Mouse (Mus musculus): Measurements from ENCODE around the gene Fut2.

Fut2 gene

GRCm38 (mm10) chr7:45641391-45642040, 24.7 kb downstream of the Fut2 start:
- Histone ChIP-seq H3K36me3 (ENCODE audit: control insufficient read depth, insufficient read depth, low read length, poor library complexity, severe bottlenecking) (no peaks in the 10 kb centered on the region), H3K27me3 (ENCODE audit: control insufficient read depth, insufficient read depth, low read length, poor library complexity, severe bottlenecking) (no peaks in the 10 kb centered on the region)
- DNase-seq (ENCODE audit: low read depth, low spot score): no peak

DNA sequence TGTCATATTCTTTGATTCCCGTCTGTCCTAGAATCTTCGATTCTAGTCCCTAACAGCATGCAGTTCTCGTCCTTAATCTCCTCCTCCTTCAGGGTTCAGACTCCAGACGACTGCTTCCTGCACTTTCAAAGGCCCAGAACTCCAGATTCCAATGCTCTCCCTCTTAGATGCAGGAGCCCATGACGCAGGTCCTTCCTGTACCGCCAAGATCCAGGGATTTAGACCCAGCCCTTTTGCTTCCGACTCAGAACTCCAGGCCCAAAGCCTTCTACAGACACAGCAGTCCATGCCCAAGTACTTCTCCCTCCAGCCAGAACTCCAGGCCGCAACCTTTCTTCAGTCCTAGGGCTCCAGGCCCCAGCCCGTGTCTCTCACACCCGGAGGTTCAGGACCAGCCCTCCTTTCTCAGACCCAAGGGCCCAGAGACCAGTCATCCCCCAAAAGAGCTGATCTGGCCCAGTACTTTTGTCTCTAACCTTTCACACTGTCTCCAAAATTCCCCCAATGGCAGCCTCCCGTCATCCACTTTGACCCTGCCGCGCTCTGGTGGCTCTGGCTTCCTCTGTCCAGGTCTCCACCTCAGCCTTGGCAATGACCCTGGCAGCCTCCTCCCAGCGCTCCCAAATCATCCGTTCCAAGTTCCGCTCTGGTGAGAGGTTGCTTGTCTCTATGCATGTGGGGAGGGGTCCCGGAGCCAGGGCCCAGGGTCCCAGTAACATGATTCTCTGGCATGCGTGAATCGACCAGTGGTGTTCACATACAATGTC, 25.8 kb downstream of the Fut2 start:
- H3K36me3 ChIP-seq (ENCODE audit: control insufficient read depth, insufficient read depth, low read length, poor library complexity, severe bottlenecking): no peaks in the 10 kb centered on the region
- no peak for DNase-seq (ENCODE audit: low read depth, low spot score)

DNA sequence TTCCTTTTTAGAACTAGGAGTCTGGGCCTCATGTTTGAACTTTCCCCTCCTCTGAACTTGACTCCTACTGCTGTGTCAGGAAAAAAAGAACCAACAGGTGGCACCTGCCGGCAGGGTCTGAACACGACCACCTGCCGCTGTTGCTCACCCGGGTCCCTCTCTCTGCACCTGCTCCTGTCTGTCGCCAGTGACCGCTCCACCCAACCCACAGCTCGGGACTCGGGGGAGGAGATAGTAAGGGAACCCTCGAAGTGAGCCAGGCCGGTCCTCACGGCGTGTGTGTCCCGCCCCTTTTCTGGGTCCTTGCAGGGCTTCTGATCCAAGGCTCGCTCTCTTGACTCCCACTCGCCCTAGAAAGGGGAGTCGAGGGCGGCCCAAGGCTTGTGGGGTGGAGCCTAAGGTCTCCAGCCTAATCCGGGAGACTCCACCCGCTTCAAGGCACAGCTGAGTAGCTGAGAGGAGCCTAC, 26.6 kb downstream of the Fut2 start, which contains the start of gene Mamstr:
Mamstr (plus strand) TSS at position 417 of the 467 bp plus-strand sequence.
- Histone ChIP-seq H3K27me3 (ENCODE audit: control insufficient read depth, insufficient read depth, low read length, poor library complexity, severe bottlenecking) (no peaks in the 10 kb centered on the region), H3K36me3 (ENCODE audit: control insufficient read depth, insufficient read depth, low read length, poor library complexity, severe bottlenecking) (no peaks in the 10 kb centered on the region)
- no peak for DNase-seq (ENCODE audit: low read depth, low spot score)

More for the DNA sequence above, 25.8 kb downstream of the Fut2 start:
- no peaks in the 10 kb centered on the region for H3K27me3 ChIP-seq (ENCODE audit: control insufficient read depth, insufficient read depth, low read length, poor library complexity, severe bottlenecking)

GRCm38 (mm10) chr7:45638623-45639401, 27.4 kb downstream of the Fut2 start:
- Histone ChIP-seq H3K27me3 (ENCODE audit: control insufficient read depth, insufficient read depth, low read length, poor library complexity, severe bottlenecking) (no peaks in the 10 kb centered on the region), H3K36me3 (ENCODE audit: control insufficient read depth, insufficient read depth, low read length, poor library complexity, severe bottlenecking) (no peaks in the 10 kb centered on the region)
- no peak for DNase-seq (ENCODE audit: low read depth, low spot score)

GRCm38 (mm10) chr7:45637710-45638109, 28.5 kb downstream of the Fut2 start:
- Histone ChIP-seq H3K27me3 (ENCODE audit: control insufficient read depth, insufficient read depth, low read length, poor library complexity, severe bottlenecking) (no peaks in the 10 kb centered on the region), H3K36me3 (ENCODE audit: control insufficient read depth, insufficient read depth, low read length, poor library complexity, severe bottlenecking) (no peaks in the 10 kb centered on the region)
- no peak for DNase-seq (ENCODE audit: low read depth, low spot score)

DNA sequence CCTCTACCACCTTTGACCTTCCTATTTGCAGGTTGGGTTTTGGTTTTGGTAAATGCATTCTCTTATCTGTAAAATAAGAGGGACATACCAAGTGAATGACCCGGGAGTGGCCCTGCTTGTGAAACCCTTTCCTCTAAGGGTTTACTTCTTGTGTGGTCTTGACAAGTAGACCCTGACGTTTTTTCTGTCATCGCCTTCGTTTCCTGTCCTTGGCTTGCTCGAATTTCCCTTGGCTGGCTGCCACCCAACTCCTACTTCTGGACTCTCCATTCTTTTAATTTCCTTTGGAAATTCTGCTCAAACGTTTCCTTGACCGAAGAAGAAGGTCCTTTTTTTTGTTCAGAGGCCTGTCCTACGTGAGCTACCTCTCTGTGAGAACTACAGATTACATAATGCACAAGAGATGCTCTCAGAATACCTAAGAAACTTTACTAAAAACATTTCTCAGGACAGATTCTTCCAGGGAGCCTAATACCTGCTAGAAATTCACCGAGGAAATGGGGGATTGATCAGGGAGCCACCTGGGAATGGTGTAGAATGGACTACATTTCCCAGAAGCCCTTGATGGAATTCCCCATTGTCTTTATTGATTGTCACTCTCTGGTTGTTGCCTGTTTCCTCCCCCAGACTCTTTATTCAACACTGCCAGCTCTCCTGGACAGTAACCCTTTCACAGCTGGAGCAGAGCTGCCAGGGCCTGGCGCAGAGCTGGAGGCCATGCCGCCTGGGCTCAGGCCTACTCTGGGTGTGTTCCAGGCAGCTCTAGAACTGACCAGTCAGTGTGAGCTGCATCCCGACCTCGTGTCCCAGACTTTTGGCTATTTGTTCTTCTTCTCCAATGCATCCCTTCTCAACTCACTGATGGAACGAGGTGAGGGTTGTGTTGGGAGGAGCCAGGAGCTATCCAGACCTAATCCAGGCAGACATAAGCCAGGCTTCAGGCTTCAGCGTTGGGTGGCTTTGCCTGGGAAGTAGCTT, 30.2 kb downstream of the Fut2 start:
- Histone ChIP-seq H3K27me3 (ENCODE audit: control insufficient read depth, insufficient read depth, low read length, poor library complexity, severe bottlenecking) (no peaks in the 10 kb centered on the region), H3K36me3 (ENCODE audit: control insufficient read depth, insufficient read depth, low read length, poor library complexity, severe bottlenecking) (no peaks in the 10 kb centered on the region)
- no peak for DNase-seq (ENCODE audit: low read depth, low spot score)

DNA sequence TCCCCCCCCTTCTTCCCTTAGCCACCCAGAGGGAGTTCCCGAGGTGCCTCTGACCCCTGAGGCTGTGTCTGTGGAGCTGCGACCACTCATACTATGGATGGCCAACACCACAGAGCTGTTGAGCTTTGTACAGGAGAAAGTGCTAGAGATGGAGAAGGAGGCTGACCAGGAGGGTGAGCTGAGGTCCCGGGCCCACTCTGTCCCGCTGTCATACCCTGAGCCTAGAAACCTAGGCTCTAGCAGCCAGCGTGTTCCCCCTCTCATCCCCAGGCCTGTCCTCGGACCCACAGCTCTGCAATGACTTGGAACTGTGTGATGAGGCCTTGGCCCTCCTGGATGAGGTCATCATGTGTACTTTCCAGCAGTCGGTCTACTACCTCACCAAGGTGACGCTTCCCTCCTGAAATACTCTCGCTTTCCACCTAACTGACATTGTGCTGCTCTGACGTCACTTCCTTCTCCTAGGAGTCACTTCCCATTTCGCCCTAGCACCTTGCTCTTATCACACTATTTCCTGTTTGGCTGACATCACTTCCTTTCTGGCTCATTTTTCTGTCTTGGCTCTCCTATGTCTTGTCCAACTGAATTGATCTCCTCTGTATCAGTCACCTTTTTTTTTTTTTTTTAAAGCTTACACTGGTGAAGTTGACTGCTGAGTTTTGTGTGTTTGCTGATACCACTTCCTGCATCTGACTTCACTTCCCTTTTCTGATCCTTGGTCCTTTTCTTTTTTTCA, 31.1 kb downstream of the Fut2 start:
- Histone ChIP-seq H3K36me3 (ENCODE audit: control insufficient read depth, insufficient read depth, low read length, poor library complexity, severe bottlenecking) (no peaks in the 10 kb centered on the region), H3K27me3 (ENCODE audit: control insufficient read depth, insufficient read depth, low read length, poor library complexity, severe bottlenecking) (no peaks in the 10 kb centered on the region)
- peak; percentile 87 for DNase-seq (ENCODE audit: low read depth, low spot score)

DNA sequence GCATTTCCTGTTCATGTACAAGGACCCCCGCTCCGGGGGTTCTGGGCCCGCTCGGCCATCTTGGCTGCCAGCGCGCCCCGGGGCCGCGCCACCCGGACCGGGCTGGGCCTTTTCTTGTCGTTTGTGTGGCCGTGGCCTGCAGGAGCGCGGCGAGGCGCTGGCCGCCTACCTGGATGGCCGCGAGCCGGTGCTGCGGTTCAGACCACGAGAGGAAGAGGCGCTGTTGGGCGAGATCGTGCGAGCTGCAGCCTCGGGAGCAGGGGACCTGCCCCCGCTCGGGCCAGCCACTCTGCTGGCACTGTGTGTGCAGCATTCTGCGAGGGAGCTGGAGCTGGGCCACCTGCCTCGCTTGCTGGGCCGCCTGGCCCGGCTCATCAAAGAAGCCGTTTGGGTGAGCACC, 33.7 kb downstream of the Fut2 start:
- DNase-seq (ENCODE audit: low read depth, low spot score): no peak
- Histone ChIP-seq H3K36me3 (ENCODE audit: control insufficient read depth, insufficient read depth, low read length, poor library complexity, severe bottlenecking) (no peaks in the 10 kb centered on the region), H3K27me3 (ENCODE audit: control insufficient read depth, insufficient read depth, low read length, poor library complexity, severe bottlenecking) (no peaks in the 10 kb centered on the region)

DNA sequence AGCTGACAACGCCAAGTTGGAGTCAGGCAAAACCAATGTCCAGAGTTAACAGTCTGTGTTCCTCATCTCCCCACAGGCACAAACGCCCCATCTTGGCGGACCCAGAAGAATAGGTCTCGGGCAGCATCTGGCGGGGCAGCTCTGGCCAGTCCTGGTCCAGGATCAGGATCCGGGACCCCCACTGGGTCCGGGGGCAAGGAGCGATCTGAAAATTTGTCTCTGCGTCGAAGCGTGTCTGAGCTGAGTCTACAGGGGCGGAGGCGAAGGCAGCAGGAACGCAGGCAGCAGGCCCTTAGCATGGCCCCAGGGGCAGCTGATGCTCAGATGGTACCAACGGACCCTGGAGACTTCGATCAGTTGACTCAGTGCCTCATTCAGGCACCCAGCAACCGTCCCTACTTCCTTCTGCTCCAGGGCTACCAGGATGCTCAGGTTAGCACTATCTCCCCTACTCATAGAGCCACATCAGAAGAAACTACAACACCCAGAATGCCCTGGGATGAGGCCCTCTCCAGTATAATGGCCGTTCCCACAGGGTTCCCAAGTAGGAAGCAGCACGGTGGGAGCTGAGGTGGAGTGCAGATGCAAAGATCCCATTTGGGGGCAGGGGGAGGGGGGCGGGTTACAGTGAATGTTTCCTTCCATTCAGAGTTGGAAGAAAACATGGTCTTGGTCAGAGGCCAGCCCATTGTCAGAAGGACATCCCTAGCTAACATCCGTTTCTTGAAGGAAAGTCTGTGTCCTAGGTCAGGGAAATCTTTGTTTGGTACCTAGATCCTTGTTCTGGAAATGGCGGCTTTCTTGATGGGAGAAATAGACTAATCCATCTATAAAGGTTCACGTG, 35.9 kb downstream of the Fut2 start:
- H3K27me3 ChIP-seq (ENCODE audit: control insufficient read depth, insufficient read depth, low read length, poor library complexity, severe bottlenecking): no peaks in the 10 kb centered on the region
- H3K36me3 ChIP-seq (ENCODE audit: control insufficient read depth, insufficient read depth, low read length, poor library complexity, severe bottlenecking): no peaks in the 10 kb centered on the region
- DNase-seq (ENCODE audit: low read depth, low spot score): no peak

DNA sequence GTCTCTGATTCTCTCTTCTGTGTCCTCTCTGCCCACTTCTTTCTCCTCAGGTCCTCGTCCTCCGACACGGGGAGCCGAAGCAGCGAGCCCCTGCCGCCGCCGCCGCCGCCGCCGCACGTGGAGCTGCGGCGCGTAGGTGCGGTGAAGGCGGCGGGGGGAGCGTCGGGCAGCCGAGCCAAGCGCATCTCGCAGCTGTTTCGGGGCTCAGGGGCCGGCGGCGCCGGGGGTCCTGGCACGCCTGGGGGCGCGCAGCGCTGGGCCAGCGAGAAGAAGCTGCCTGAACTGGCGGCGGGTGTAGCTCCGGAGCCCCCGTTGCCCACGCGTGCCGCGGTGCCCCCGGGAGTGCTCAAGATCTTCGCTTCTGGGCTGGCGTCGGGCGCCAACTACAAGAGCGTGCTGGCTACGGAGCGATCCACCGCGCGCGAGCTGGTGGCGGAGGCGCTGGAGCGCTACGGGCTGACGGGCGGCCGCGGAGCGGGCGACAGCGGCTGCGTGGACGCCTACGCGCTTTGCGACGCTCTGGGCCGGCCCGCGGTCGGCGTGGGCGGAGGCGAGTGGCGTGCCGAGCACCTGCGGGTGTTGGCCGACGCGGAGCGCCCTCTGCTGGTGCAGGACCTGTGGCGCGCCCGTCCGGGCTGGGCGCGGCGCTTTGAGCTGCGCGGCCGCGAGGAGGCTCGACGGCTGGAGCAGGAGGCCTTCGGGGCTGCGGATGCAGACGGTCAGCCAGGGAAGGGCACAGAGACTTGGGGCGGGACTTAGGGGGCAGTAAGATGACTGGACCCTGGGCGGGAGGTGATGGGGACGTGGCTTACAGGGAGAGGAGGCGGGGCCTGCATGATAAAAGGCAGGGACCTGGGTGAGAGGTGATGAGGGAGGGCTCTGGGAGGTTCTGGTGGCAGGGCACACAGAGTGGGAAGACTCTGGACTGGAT, 37.6 kb downstream of the Fut2 start:
- no peaks in the 10 kb centered on the region for H3K36me3 ChIP-seq (ENCODE audit: control insufficient read depth, insufficient read depth, low read length, poor library complexity, severe bottlenecking)
- DNase-seq (ENCODE audit: low read depth, low spot score): peak; percentile 97

DNA sequence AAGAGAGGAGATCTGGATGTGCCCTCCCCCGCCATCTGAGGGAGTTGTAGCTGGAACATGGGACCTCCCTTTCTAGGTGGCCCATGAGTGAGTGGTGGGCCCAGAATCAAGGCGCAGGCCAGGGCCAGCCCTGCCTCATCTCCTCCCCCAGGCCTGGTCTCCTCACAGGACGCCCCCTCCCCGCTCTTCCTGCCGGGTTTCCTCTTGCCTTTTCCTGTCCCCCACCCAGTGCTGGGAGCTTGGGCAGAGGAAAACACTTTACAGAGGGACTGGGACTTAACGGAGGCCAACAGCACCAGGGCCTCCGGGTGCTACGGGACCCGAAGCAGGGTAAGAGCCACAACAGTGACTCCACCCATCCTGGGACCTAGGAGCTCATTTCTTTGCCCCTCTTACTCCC, 38.9 kb downstream of the Fut2 start, which contains the start of gene Rasip1:
Rasip1 (plus strand) TSS at position 228 of the 400 bp plus-strand sequence.
- H3K36me3 ChIP-seq (ENCODE audit: control insufficient read depth, insufficient read depth, low read length, poor library complexity, severe bottlenecking): no peaks in the 10 kb centered on the region
- no peak for DNase-seq (ENCODE audit: low read depth, low spot score)
- H3K27me3 ChIP-seq (ENCODE audit: control insufficient read depth, insufficient read depth, low read length, poor library complexity, severe bottlenecking): no peaks in the 10 kb centered on the region

More for the DNA sequence above, 37.6 kb downstream of the Fut2 start:
- H3K27me3 ChIP-seq (ENCODE audit: control insufficient read depth, insufficient read depth, low read length, poor library complexity, severe bottlenecking): no peaks in the 10 kb centered on the region

GRCm38 (mm10) chr7:45626571-45627076, 39.6 kb downstream of the Fut2 start:
- Histone ChIP-seq H3K27me3 (ENCODE audit: control insufficient read depth, insufficient read depth, low read length, poor library complexity, severe bottlenecking) (no peaks in the 10 kb centered on the region), H3K36me3 (ENCODE audit: control insufficient read depth, insufficient read depth, low read length, poor library complexity, severe bottlenecking) (no peaks in the 10 kb centered on the region)
- DNase-seq (ENCODE audit: low read depth, low spot score): no peak

All from splenic B cell, adult 2 months (primary cell).